Mouse (Mus musculus) forebrain, embryonic 16.5 days (tissue): ENCODE measurements around the gene 3110082J24Rik. TPM values are rescaled to one million over a fixed set of nuclear protein-coding genes. Genes with fewer than 3 reads are reported as not detected.

ENCODE experiments used
- ATAC-seq: fragments of 200-750 bp; cut with Nextera tagmentation; 2 replicates; pipeline ENCODE4 v1.8.0; 2017; ENCODE audit warnings: mild to moderate bottlenecking, moderate library complexity
- H3K27ac ChIP-seq: fragments of 300-500 bp; sonication (generic); 2 replicates; pipeline ENCODE4 v1.5.1; 2014; ENCODE audit warnings: low read length, control low read depth
- H3K27me3 ChIP-seq: fragments of 300-500 bp; sonication (generic); replicated peaks from 2 replicates; pipeline ENCODE4 v1.6.1; 2014; ENCODE audit warnings: low read length; ENCODE audit not compliant: control insufficient read depth, insufficient read depth
- H3K36me3 ChIP-seq: fragments of 300-500 bp; sonication (generic); 2 replicates; pipeline ENCODE4 v1.6.1; 2014; ENCODE audit not compliant: control insufficient read depth, insufficient read depth
- H3K4me1 ChIP-seq: fragments of 300-500 bp; sonication (generic); replicated peaks from 2 replicates; pipeline ENCODE4 v1.6.1; 2014; ENCODE audit warnings: low read length; ENCODE audit not compliant: control insufficient read depth, insufficient read depth
- H3K4me2 ChIP-seq: fragments of 300-500 bp; sonication (generic); 2 replicates; pipeline ENCODE4 v1.6.1; 2014; ENCODE audit warnings: mild to moderate bottlenecking, low read length, control low read depth
- H3K4me3 ChIP-seq: fragments of 300-500 bp; sonication (generic); replicated peaks from 2 replicates; pipeline ENCODE4 v1.5.1; 2014; ENCODE audit warnings: mild to moderate bottlenecking, low read length, control low read depth
- H3K9ac ChIP-seq: fragments of 300-500 bp; sonication (generic); replicated peaks from 2 replicates; pipeline ENCODE4 v1.6.1; 2014; ENCODE audit warnings: low read depth, low read length, control low read depth
- H3K9me3 ChIP-seq: fragments of 300-500 bp; sonication (generic); 2 replicates; pipeline ENCODE4 v1.6.1; 2016; ENCODE audit warnings: low read length; ENCODE audit not compliant: control insufficient read depth
- WGBS: fragments of 180-500 bp; shearing (Covaris S2); extraction: QIAGEN DNeasy Blood & Tissue Kit; methylation state at CpG from one replicate; pipeline ENCODE4 v1.1.7; 2014; 5-methylcytosine and 5-hydroxymethylcytosine counted together
- polyA plus RNA-seq: library from polyadenylated mRNA; unstranded; fragments of >200 nt; fragmentation: Nextera tagmentation; extraction: Ambion mirVana; gene quantifications from 2 replicates; pipeline ENCODE4 v1.2.1, GENCODE M21; 2015

The 3110082J24Rik gene
- polyA plus RNA-seq, 1 experiment from 2014 or later: 2.8 TPM

GRCm38 (mm10) chr5:30104339-30104738 is 1.5 kb downstream of the 3110082J24Rik start:
- Histone ChIP-seq H3K27me3 (no peaks in the 10 kb centered on the region), H3K9ac (no peak overlapping the region), H3K27ac (no peak overlapping the region), H3K4me1 (peaks cover 32% of the 10 kb centered on the region), H3K9me3 (no peaks in the 10 kb centered on the region), H3K36me3 (no peaks in the 10 kb centered on the region), H3K4me2 (peak overlapping the region; percentile 76), H3K4me3 (peak overlapping the region; percentile 63)
- 2% methylated on average over 11 of the region's 12 CpGs for WGBS
- no peak for ATAC-seq

DNA sequence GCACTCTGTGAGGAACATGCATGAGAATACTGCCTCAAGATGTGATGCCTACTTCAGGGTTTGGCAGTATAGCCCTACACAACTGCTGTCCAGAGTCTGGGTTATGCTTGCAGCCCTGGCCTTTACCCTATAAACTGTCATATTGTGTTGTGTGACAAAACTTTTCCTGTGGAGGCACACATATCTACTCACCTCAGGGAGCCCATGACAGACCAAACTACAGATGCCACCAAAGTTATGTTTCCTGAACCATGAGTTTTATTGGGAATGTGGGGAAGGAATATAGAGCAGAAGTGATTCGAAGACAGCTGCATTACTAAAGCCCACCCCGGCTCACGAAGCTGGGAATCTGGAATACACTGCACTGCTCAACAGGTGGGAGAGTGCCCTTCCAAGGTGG is 2.5 kb downstream of the 3110082J24Rik start:
- ATAC-seq: no peak
- WGBS: 80% methylated on average over 3 of the region's 3 CpGs

DNA sequence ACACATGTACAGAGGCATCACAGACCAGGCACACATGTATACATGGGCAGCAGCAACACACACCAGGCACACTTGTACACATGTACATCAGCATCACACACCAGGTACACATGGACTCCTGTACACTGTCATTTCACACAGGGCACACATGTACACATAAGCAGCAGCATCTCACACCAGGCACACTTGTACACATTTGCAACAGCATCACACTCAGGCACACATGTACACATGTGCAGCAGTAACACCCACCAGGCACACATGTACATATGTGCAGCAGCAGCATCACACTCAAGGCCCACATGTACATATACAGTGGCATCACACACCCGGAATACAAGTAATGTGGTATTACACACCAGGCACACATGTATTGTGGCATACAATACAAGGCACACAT is 7.6 kb downstream of the 3110082J24Rik start:
- Histone ChIP-seq H3K9ac (no peak overlapping the region), H3K36me3 (no peaks in the 10 kb centered on the region), H3K4me2 (no peak overlapping the region), H3K27ac (no peak overlapping the region), H3K4me1 (no peaks in the 10 kb centered on the region), H3K9me3 (no peaks in the 10 kb centered on the region), H3K4me3 (no peak overlapping the region), H3K27me3 (no peaks in the 10 kb centered on the region)
- ATAC-seq: no peak
- 88% methylated on average over 1 of the region's 1 CpGs for WGBS

More for the DNA sequence above, 2.5 kb downstream of the 3110082J24Rik start:
- Histone ChIP-seq H3K4me1 (peaks cover 31% of the 10 kb centered on the region), H3K36me3 (no peaks in the 10 kb centered on the region), H3K9ac (no peak overlapping the region), H3K27ac (no peak overlapping the region), H3K27me3 (no peaks in the 10 kb centered on the region), H3K4me3 (no peak overlapping the region), H3K4me2 (no peak overlapping the region), H3K9me3 (no peaks in the 10 kb centered on the region)

DNA sequence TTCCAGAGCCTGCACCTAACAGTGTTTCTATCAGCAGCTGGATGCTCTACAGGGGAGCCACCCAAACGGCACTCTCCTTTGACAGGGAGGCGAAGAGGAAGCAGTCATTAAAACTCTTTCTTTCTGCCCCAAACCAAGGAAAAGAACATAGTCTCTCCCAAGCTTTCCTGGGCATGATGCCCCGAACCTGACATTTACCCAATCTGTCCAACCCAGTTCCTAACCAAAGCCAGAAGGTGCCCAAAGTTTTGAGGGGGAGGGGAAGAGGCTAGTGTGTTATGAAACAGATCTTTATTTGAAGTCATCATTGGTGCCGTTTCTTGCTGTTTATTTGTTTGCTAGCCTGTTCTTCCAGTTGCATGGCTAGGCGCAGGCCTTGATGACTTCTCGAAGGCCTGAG is 10.2 kb downstream of the 3110082J24Rik start:
- no peak overlapping the region for H3K27ac ChIP-seq
- no peaks in the 10 kb centered on the region for H3K4me1 ChIP-seq
- no peaks in the 10 kb centered on the region for H3K9me3 ChIP-seq
- no peak for ATAC-seq
- H3K4me2 ChIP-seq: no peak overlapping the region
- H3K27me3 ChIP-seq: no peaks in the 10 kb centered on the region
- H3K9ac ChIP-seq: no peak overlapping the region
- 77% methylated on average over 6 of the region's 6 CpGs for WGBS
- no peak overlapping the region for H3K4me3 ChIP-seq
- no peaks in the 10 kb centered on the region for H3K36me3 ChIP-seq

- no peaks in the 10 kb centered on the region for H3K27me3 ChIP-seq
- H3K27ac ChIP-seq: no peak overlapping the region
- 49% methylated on average over 2 of the region's 2 CpGs for WGBS
- no peak overlapping the region for H3K4me2 ChIP-seq
- H3K9me3 ChIP-seq: no peaks in the 10 kb centered on the region
- H3K36me3 ChIP-seq: no peaks in the 10 kb centered on the region
- ATAC-seq: no peak
- no peak overlapping the region for H3K4me3 ChIP-seq
- no peaks in the 10 kb centered on the region for H3K4me1 ChIP-seq
- H3K9ac ChIP-seq: no peak overlapping the region
Measured at GRCm38 (mm10) chr5:30094399-30094798, 11.5 kb downstream of the 3110082J24Rik start.

- H3K4me3 ChIP-seq: no peak overlapping the region
- 67% methylated on average over 13 of the region's 13 CpGs for WGBS
- no peak for ATAC-seq
Measured at GRCm38 (mm10) chr5:30092701-30093100, 13.2 kb downstream of the 3110082J24Rik start.

GRCm38 (mm10) chr5:30072825-30073821 is 32.8 kb downstream of the 3110082J24Rik start, which contains the start of gene Tyms:
Tyms (minus strand) TSS chr5:30073617.
- no peaks in the 10 kb centered on the region for H3K27me3 ChIP-seq
- WGBS: under 1% methylated on average over 45 of the region's 45 CpGs
- H3K4me3 ChIP-seq: peak within 1 kb of the TSS; percentile 85
- H3K36me3 ChIP-seq: no peaks in the 10 kb centered on the region
- peak within 1 kb of the TSS; percentile 80 for H3K27ac ChIP-seq
- peak within 1 kb of the TSS; percentile 90 for H3K4me2 ChIP-seq
- H3K9ac ChIP-seq: peak within 1 kb of the TSS; percentile 72
- H3K9me3 ChIP-seq: no peaks in the 10 kb centered on the region
- H3K4me1 ChIP-seq: peaks cover 13% of the 10 kb centered on the region
- peak; percentile 95 for ATAC-seq

More at GRCm38 (mm10) chr5:30092701-30093100, 13.2 kb downstream of the 3110082J24Rik start:
- Histone ChIP-seq H3K9ac (no peak overlapping the region), H3K4me1 (no peaks in the 10 kb centered on the region), H3K4me2 (no peak overlapping the region), H3K9me3 (no peaks in the 10 kb centered on the region), H3K36me3 (no peaks in the 10 kb centered on the region), H3K27ac (no peak overlapping the region), H3K27me3 (no peaks in the 10 kb centered on the region)

DNA sequence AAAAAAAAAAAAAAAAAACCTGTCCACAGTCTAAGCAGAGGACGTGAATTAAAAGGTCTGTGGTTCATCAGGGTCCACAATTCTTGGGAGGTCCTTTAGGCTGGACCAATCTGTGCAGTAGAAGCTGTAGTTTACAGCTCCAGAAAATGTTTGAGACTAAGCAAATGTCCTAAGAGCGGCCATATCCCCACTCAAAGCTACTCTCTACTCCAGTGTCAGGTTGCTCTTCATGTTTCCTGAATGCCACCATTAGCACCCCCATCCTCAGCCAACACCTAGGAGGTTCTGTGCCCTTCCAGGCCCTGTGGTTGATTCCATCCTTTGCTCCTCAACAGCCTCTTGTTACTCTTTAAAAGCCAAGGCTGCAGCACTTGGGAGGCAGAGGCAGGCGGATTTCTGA is 33.5 kb downstream of the 3110082J24Rik start:
- Histone ChIP-seq H3K36me3 (no peaks in the 10 kb centered on the region), H3K4me2 (peak overlapping the region; percentile 90), H3K27me3 (no peaks in the 10 kb centered on the region), H3K9ac (no peak overlapping the region; the same call in 1 of the 2 replicates), H3K27ac (no peak overlapping the region), H3K4me3 (peak overlapping the region; percentile 85), H3K4me1 (peaks cover 13% of the 10 kb centered on the region), H3K9me3 (no peaks in the 10 kb centered on the region)
- whole genome bisulfite sequencing: 43% methylated on average over 3 of the region's 3 CpGs
- ATAC-seq: 0 out of 2 replicates have a peak, but pooled peaks have one; percentile 8

GRCm38 (mm10) chr5:30071677-30072076 is 34.2 kb downstream of the 3110082J24Rik start:
- Histone ChIP-seq H3K36me3 (peaks cover under 1% of the 10 kb centered on the region; the same call in 1 of the 2 replicates), H3K4me3 (no peak overlapping the region), H3K4me2 (no peak overlapping the region), H3K9ac (no peak overlapping the region), H3K27ac (no peak overlapping the region), H3K27me3 (no peaks in the 10 kb centered on the region), H3K4me1 (peaks cover 13% of the 10 kb centered on the region), H3K9me3 (no peaks in the 10 kb centered on the region)
- 76% methylated on average over 6 of the region's 6 CpGs for WGBS
- no peak for ATAC-seq
